Mouse (Mus musculus) left cerebral cortex, adult 11 months (tissue): ENCODE measurements around the gene Nt5c.
A peak's percentile ranks its signal among the peaks of the same experiment; 100 is the strongest.
"Not testable (repeated sequence)": the region's sequence is repeated elsewhere in the genome, so short reads cannot be mapped to it uniquely, and the experiment has no call there.

Experiments used
- DNase-seq: peaks from one replicate; pipeline ENCODE4 v3.0.0; 2022; ENCODE audit warnings: low spot score

The Nt5c gene

GRCm38 (mm10) chr11:115491356-115492083, at the start of gene Nt5c:
Gene Nt5c, minus strand, starts transcription at chr11:115491862.
- peak; percentile 70 for DNase-seq

GRCm38 (mm10) chr11:115538045-115538444, 46.4 kb upstream of the Nt5c start:
- DNase-seq, result no peak

GRCm38 (mm10) chr11:115536856-115537568, 45.4 kb upstream of the Nt5c start:
- DNase-seq, result no peak

GRCm38 (mm10) chr11:115536038-115536681, 44.5 kb upstream of the Nt5c start, which contains the start of gene Sumo2:
Gene Sumo2, minus strand, starts transcription at chr11:115536276.
- peak; percentile 97 for DNase-seq

GRCm38 (mm10) chr11:115535401-115536037, 43.9 kb upstream of the Nt5c start:
- no peak for DNase-seq

GRCm38 (mm10) chr11:115534759-115535371, 43.2 kb upstream of the Nt5c start:
- DNase-seq, result no peak

GRCm38 (mm10) chr11:115526446-115526845, 34.8 kb upstream of the Nt5c start:
- DNase-seq, result not testable (repeated sequence)

GRCm38 (mm10) chr11:115522703-115523102, 31.0 kb upstream of the Nt5c start:
- DNase-seq, result no peak

- no peak for DNase-seq
Measured at GRCm38 (mm10) chr11:115522238-115522637, 30.6 kb upstream of the Nt5c start.

- DNase-seq, result no peak
Measured at GRCm38 (mm10) chr11:115521080-115521479, 29.4 kb upstream of the Nt5c start.

GRCm38 (mm10) chr11:115520218-115520617, 28.6 kb upstream of the Nt5c start:
- DNase-seq, result no peak

GRCm38 (mm10) chr11:115519581-115519980, 27.9 kb upstream of the Nt5c start:
- DNase-seq, result no peak

- no peak for DNase-seq
Measured at GRCm38 (mm10) chr11:115518693-115519092, 27.0 kb upstream of the Nt5c start.

- DNase-seq, result no peak
Measured at GRCm38 (mm10) chr11:115516942-115517341, 25.3 kb upstream of the Nt5c start.

GRCm38 (mm10) chr11:115515021-115515420, 23.4 kb upstream of the Nt5c start:
- DNase-seq, result no peak

GRCm38 (mm10) chr11:115514238-115514663, 22.6 kb upstream of the Nt5c start, which contains the start of gene Jpt1:
Gene Jpt1, minus strand, starts transcription at chr11:115514387.
- peak; percentile 97 for DNase-seq

- no peak for DNase-seq
Measured at GRCm38 (mm10) chr11:115513271-115514237, 21.9 kb upstream of the Nt5c start.

GRCm38 (mm10) chr11:115512407-115513183, 20.9 kb upstream of the Nt5c start:
- no peak for DNase-seq

GRCm38 (mm10) chr11:115512004-115512403, 20.3 kb upstream of the Nt5c start:
- no peak for DNase-seq

GRCm38 (mm10) chr11:115511121-115511520, 19.5 kb upstream of the Nt5c start:
- no peak for DNase-seq
